Mouse (Mus musculus): ENCODE measurements around the gene Gm13691. TPM values are rescaled to one million over a fixed set of nuclear protein-coding genes. Genes with fewer than 3 reads are reported as not detected.
"Not testable (repeated sequence)": the region's sequence is repeated elsewhere in the genome, so short reads cannot be mapped to it uniquely, and the experiment has no call there.

The Gm13691 gene
- polyA plus RNA-seq, 1 experiment: not detected

- Histone ChIP-seq H3K4me1 (ENCODE audit: control insufficient read depth, insufficient read depth, low read length) (no peaks in the 10 kb centered on the region), H3K4me3 (replicated peaks; ENCODE audit: extremely low read depth, low read depth, low read length) (no peak overlapping the region)
- TF ChIP-seq POLR2A (IDR thresholded peaks at IDR 0.05; ENCODE audit: borderline replicate concordance, extremely low read depth, low read depth, low read length): no peak
- no peak for TF ChIP-seq CTCF (IDR thresholded peaks at IDR 0.05; ENCODE audit: insufficient read depth, low read length)
- whole genome bisulfite sequencing: 39% methylated on average over 1 of the region's 1 CpGs
- no peak for DNase-seq
Measured at GRCm38 (mm10) chr2:84008913-84009312, 18.6 kb downstream of the Gm13691 start.

GRCm38 (mm10) chr2:84009818-84010217 is 19.5 kb downstream of the Gm13691 start:
- Histone ChIP-seq H3K4me1 (ENCODE audit: control insufficient read depth, insufficient read depth, low read length) (no peaks in the 10 kb centered on the region), H3K4me3 (replicated peaks; ENCODE audit: extremely low read depth, low read depth, low read length) (no peak overlapping the region)
- TF ChIP-seq POLR2A (IDR thresholded peaks at IDR 0.05; ENCODE audit: borderline replicate concordance, extremely low read depth, low read depth, low read length) (no peak), CTCF (IDR thresholded peaks at IDR 0.05; ENCODE audit: insufficient read depth, low read length) (no peak)
- WGBS: 43% methylated on average over 3 of the region's 3 CpGs
- no peak for DNase-seq

GRCm38 (mm10) chr2:84014572-84014971 is 24.2 kb downstream of the Gm13691 start:
- no peak overlapping the region for H3K4me3 ChIP-seq (replicated peaks; ENCODE audit: extremely low read depth, low read depth, low read length)
- WGBS: 43% methylated on average over 6 of the region's 6 CpGs
- TF ChIP-seq POLR2A (IDR thresholded peaks at IDR 0.05; ENCODE audit: borderline replicate concordance, extremely low read depth, low read depth, low read length): no peak
- no peak for TF ChIP-seq CTCF (IDR thresholded peaks at IDR 0.05; ENCODE audit: insufficient read depth, low read length)

GRCm38 (mm10) chr2:84016291-84016690 is 25.9 kb downstream of the Gm13691 start:
- DNase-seq; H3K4me3 ChIP-seq (replicated peaks; ENCODE audit: extremely low read depth, low read depth, low read length); H3K4me1 ChIP-seq (ENCODE audit: control insufficient read depth, insufficient read depth, low read length): not testable (repeated sequence)
- WGBS: 71% methylated on average over 5 of the region's 5 CpGs

More at GRCm38 (mm10) chr2:84014572-84014971, 24.2 kb downstream of the Gm13691 start:
- peaks cover 8% of the 10 kb centered on the region for H3K4me1 ChIP-seq (ENCODE audit: control insufficient read depth, insufficient read depth, low read length)
- DNase-seq: no peak

- 41% methylated on average over 3 of the region's 3 CpGs for WGBS
- DNase-seq: no peak
- H3K4me1 ChIP-seq (ENCODE audit: control insufficient read depth, insufficient read depth, low read length): peaks cover 9% of the 10 kb centered on the region
- TF ChIP-seq CTCF (IDR thresholded peaks at IDR 0.05; ENCODE audit: insufficient read depth, low read length) (no peak), POLR2A (IDR thresholded peaks at IDR 0.05; ENCODE audit: borderline replicate concordance, extremely low read depth, low read depth, low read length) (no peak)
- no peak overlapping the region for H3K4me3 ChIP-seq (replicated peaks; ENCODE audit: extremely low read depth, low read depth, low read length)
Measured at GRCm38 (mm10) chr2:84018330-84018729, 28.0 kb downstream of the Gm13691 start.

GRCm38 (mm10) chr2:84019519-84020305 is 29.4 kb downstream of the Gm13691 start:
- DNase-seq: no peak
- 57% methylated on average over 8 of the region's 8 CpGs for WGBS
- H3K4me3 ChIP-seq (replicated peaks; ENCODE audit: extremely low read depth, low read depth, low read length): no peak overlapping the region
- TF ChIP-seq CTCF (IDR thresholded peaks at IDR 0.05; ENCODE audit: insufficient read depth, low read length) (no peak), POLR2A (IDR thresholded peaks at IDR 0.05; ENCODE audit: borderline replicate concordance, extremely low read depth, low read depth, low read length) (no peak)
- peaks cover 9% of the 10 kb centered on the region for H3K4me1 ChIP-seq (ENCODE audit: control insufficient read depth, insufficient read depth, low read length)

- 66% methylated on average over 2 of the region's 2 CpGs for WGBS
- no peak for DNase-seq
- peaks cover 9% of the 10 kb centered on the region for H3K4me1 ChIP-seq (ENCODE audit: control insufficient read depth, insufficient read depth, low read length)
- no peak overlapping the region for H3K4me3 ChIP-seq (replicated peaks; ENCODE audit: extremely low read depth, low read depth, low read length)
- TF ChIP-seq CTCF (IDR thresholded peaks at IDR 0.05; ENCODE audit: insufficient read depth, low read length): no peak
- TF ChIP-seq POLR2A (IDR thresholded peaks at IDR 0.05; ENCODE audit: borderline replicate concordance, extremely low read depth, low read depth, low read length): no peak
Measured at GRCm38 (mm10) chr2:84021930-84022329, 31.6 kb downstream of the Gm13691 start.

GRCm38 (mm10) chr2:84022905-84023304 is 32.6 kb downstream of the Gm13691 start:
- DNase-seq: no peak
- no peak overlapping the region for H3K4me3 ChIP-seq (replicated peaks; ENCODE audit: extremely low read depth, low read depth, low read length)
- H3K4me1 ChIP-seq (ENCODE audit: control insufficient read depth, insufficient read depth, low read length): peaks cover 9% of the 10 kb centered on the region
- TF ChIP-seq POLR2A (IDR thresholded peaks at IDR 0.05; ENCODE audit: borderline replicate concordance, extremely low read depth, low read depth, low read length) (no peak), CTCF (IDR thresholded peaks at IDR 0.05; ENCODE audit: insufficient read depth, low read length) (no peak)
- WGBS: 61% methylated on average over 2 of the region's 2 CpGs

GRCm38 (mm10) chr2:84023319-84023718 is 33.0 kb downstream of the Gm13691 start:
- no peak for DNase-seq
- Histone ChIP-seq H3K4me3 (replicated peaks; ENCODE audit: extremely low read depth, low read depth, low read length) (no peak overlapping the region), H3K4me1 (ENCODE audit: control insufficient read depth, insufficient read depth, low read length) (peaks cover 6% of the 10 kb centered on the region)
- 83% methylated on average over 2 of the region's 2 CpGs for WGBS
- TF ChIP-seq POLR2A (IDR thresholded peaks at IDR 0.05; ENCODE audit: borderline replicate concordance, extremely low read depth, low read depth, low read length) (no peak), CTCF (IDR thresholded peaks at IDR 0.05; ENCODE audit: insufficient read depth, low read length) (no peak)

GRCm38 (mm10) chr2:84025217-84025616 is 34.9 kb downstream of the Gm13691 start:
- 74% methylated on average over 4 of the region's 4 CpGs for WGBS
- no peak for DNase-seq
- TF ChIP-seq CTCF (IDR thresholded peaks at IDR 0.05; ENCODE audit: insufficient read depth, low read length): no peak
- TF ChIP-seq POLR2A (IDR thresholded peaks at IDR 0.05; ENCODE audit: borderline replicate concordance, extremely low read depth, low read depth, low read length): no peak
- Histone ChIP-seq H3K4me1 (ENCODE audit: control insufficient read depth, insufficient read depth, low read length) (no peaks in the 10 kb centered on the region), H3K4me3 (replicated peaks; ENCODE audit: extremely low read depth, low read depth, low read length) (no peak overlapping the region)
